Mouse (Mus musculus): ENCODE results near the gene Filip1.

- TF ChIP-seq CTCF (IDR thresholded peaks at IDR 0.05; ENCODE audit: insufficient read depth, low read length), result no peak
- TF ChIP-seq POLR2A (IDR thresholded peaks at IDR 0.05; ENCODE audit: borderline replicate concordance, extremely low read depth, low read depth, low read length), result no peak
Measured at GRCm38 (mm10) chr9:79928092-79928491, 84.6 kb downstream of the Filip1 start.
